Mouse (Mus musculus): ENCODE measurements at regions not wholly inside any gene's neighbourhood (a gene's known extent, or its start where the extent isn't known, plus 50 kb on each side); places are given as distances from the start of the nearest gene placed in this dataset.
"Not testable (repeated sequence)": the region's sequence is repeated elsewhere in the genome, so short reads cannot be mapped to it uniquely, and the experiment has no call there.

- no peak for DNase-seq (ENCODE audit: low spot score in 2 of 2)
Measured at GRCm38 (mm10) chr1:194565574-194565973, 52.4 kb upstream of the Plxna2 start.

GRCm38 (mm10) chr1:194563946-194564345 lies 54.1 kb upstream of the Plxna2 start:
- no peak for DNase-seq (ENCODE audit: low spot score in 2 of 2)

GRCm38 (mm10) chr1:194561098-194561497 lies 56.9 kb upstream of the Plxna2 start:
- DNase-seq (ENCODE audit: low spot score in 2 of 2): no peak

- no peak for DNase-seq (ENCODE audit: low spot score in 2 of 2)
Measured at GRCm38 (mm10) chr1:194548661-194549060, 69.4 kb upstream of the Plxna2 start.

- no peak for DNase-seq (ENCODE audit: low spot score in 2 of 2)
Measured at GRCm38 (mm10) chr1:194548243-194548642, 69.8 kb upstream of the Plxna2 start.

- no peak for DNase-seq (ENCODE audit: low spot score in 2 of 2)
Measured at GRCm38 (mm10) chr1:194540923-194541322, 77.1 kb upstream of the Plxna2 start.

- DNase-seq (ENCODE audit: low spot score in 2 of 2): no peak
Measured at GRCm38 (mm10) chr1:194527342-194528165, 90.5 kb upstream of the Plxna2 start.

- DNase-seq (ENCODE audit: low spot score in 2 of 2): no peak
Measured at GRCm38 (mm10) chr1:194524976-194525375, 93.0 kb upstream of the Plxna2 start.

GRCm38 (mm10) chr1:194521216-194521615 lies 96.8 kb upstream of the Plxna2 start:
- DNase-seq (ENCODE audit: low spot score in 2 of 2): no peak

- no peak for DNase-seq (ENCODE audit: low spot score in 2 of 2)
Measured at GRCm38 (mm10) chr1:194519509-194520220, 98.4 kb upstream of the Plxna2 start.

- no peak for DNase-seq (ENCODE audit: low spot score in 2 of 2)
Measured at GRCm38 (mm10) chr1:194516136-194516535, 101.9 kb upstream of the Plxna2 start.

GRCm38 (mm10) chr1:194508314-194508713 lies 109.7 kb upstream of the Plxna2 start:
- DNase-seq (ENCODE audit: low spot score in 2 of 2): no peak

- no peak for DNase-seq (ENCODE audit: low spot score in 2 of 2)
Measured at GRCm38 (mm10) chr1:194505826-194506225, 112.2 kb upstream of the Plxna2 start.

GRCm38 (mm10) chr1:194504207-194504606 lies 113.8 kb upstream of the Plxna2 start:
- no peak for DNase-seq (ENCODE audit: low spot score in 2 of 2)

- DNase-seq (ENCODE audit: low spot score in 2 of 2): no peak
Measured at GRCm38 (mm10) chr1:194503517-194503916, 114.5 kb upstream of the Plxna2 start.

- DNase-seq (ENCODE audit: low spot score in 2 of 2): no peak
Measured at GRCm38 (mm10) chr1:194496424-194496823, 121.6 kb upstream of the Plxna2 start.

- no peak for DNase-seq (ENCODE audit: low spot score in 2 of 2)
Measured at GRCm38 (mm10) chr1:194491111-194491510, 126.9 kb upstream of the Plxna2 start.

- no peak for DNase-seq (ENCODE audit: low spot score in 2 of 2)
Measured at GRCm38 (mm10) chr1:194488126-194488525, 129.9 kb upstream of the Plxna2 start.

- DNase-seq (ENCODE audit: low spot score in 2 of 2): no peak
Measured at GRCm38 (mm10) chr1:194482717-194483059, 135.3 kb upstream of the Plxna2 start.

GRCm38 (mm10) chr1:194482001-194482716 lies 135.9 kb upstream of the Plxna2 start:
- DNase-seq (ENCODE audit: low spot score in 2 of 2): no peak

- DNase-seq (ENCODE audit: low spot score in 2 of 2): not testable (repeated sequence)
Measured at GRCm38 (mm10) chr1:194471281-194471680, 146.7 kb upstream of the Plxna2 start.

GRCm38 (mm10) chr1:194452480-194452879 lies 165.5 kb upstream of the Plxna2 start:
- no peak for DNase-seq (ENCODE audit: low spot score in 2 of 2)
